Mouse (Mus musculus) G1E (cell line): Measurements from ENCODE around the gene Zfp282. TPM values are rescaled to one million over a fixed set of nuclear protein-coding genes. Genes with fewer than 3 reads are reported as not detected.

Experiments used
- ATAC-seq: 2 replicates; pipeline ENCODE4 v1.8.0; 2016; ENCODE audit warnings: mild to moderate bottlenecking; ENCODE audit not compliant: insufficient number of reproducible peaks, poor library complexity, low FRiP score, severe bottlenecking; ENCODE audit errors: extremely low read depth
- DNase-seq: peaks from one replicate; pipeline ENCODE4 v3.0.0; 2012; ENCODE audit warnings: low spot score
- H3K27me3 ChIP-seq: 2 replicates; pipeline ENCODE4 v1.6.1; 2012; ENCODE audit warnings: mild to moderate bottlenecking, low read length, inconsistent platforms; ENCODE audit not compliant: insufficient read depth
- H3K36me3 ChIP-seq: replicated peaks from 2 replicates; pipeline ENCODE3; 2012; ENCODE audit warnings: mild to moderate bottlenecking, inconsistent platforms
- H3K4me1 ChIP-seq: 2 replicates; pipeline ENCODE4 v1.6.1; 2012; ENCODE audit warnings: low read depth, low read length, inconsistent platforms, mixed read lengths; ENCODE audit not compliant: insufficient read depth
- H3K4me3 ChIP-seq: 2 replicates; pipeline ENCODE4 v1.5.1; 2012; ENCODE audit warnings: low read depth, mild to moderate bottlenecking, inconsistent platforms, low read length, moderate library complexity, mixed read lengths
- H3K9me3 ChIP-seq: replicated peaks from 2 replicates; pipeline ENCODE4 v1.6.1; 2012; ENCODE audit warnings: inconsistent platforms
- CTCF ChIP-seq: IDR thresholded peaks from 2 replicates; pipeline ENCODE4 v1.5.1; 2012; ENCODE audit warnings: low read depth, low read length, inconsistent platforms, mixed read lengths
- GATA1 ChIP-seq: IDR thresholded peaks from 2 replicates; pipeline ENCODE4 v1.6.1; 2012; ENCODE audit warnings: borderline replicate concordance, low read length, inconsistent platforms, mixed read lengths
- GATA2 ChIP-seq: IDR thresholded peaks from 2 replicates; pipeline ENCODE4 v1.6.1; 2012; ENCODE audit warnings: low read depth, low read length, inconsistent platforms, borderline replicate concordance
- POLR2AphosphoS5 ChIP-seq: IDR thresholded peaks from 2 replicates; pipeline ENCODE4 v1.6.1; 2012; ENCODE audit warnings: low read depth, low read length, inconsistent platforms; ENCODE audit not compliant: insufficient replicate concordance
- TAL1 ChIP-seq: conservative IDR thresholded peaks from 2 replicates; pipeline ENCODE4 v1.6.1; 2012; ENCODE audit warnings: low read depth, low read length, inconsistent platforms, mixed read lengths
- polyA plus RNA-seq: library from polyadenylated mRNA; stranded (reverse); fragments of >175 nt; gene quantifications from 2 replicates; pipeline ENCODE4 v1.2.3, GENCODE M21; 2012
- total RNA-seq, 2 experiments: library from RNA; stranded (forward) in 1 of 2; stranded (reverse) in 1 of 2; fragments of 200-1000 nt in 1 of 2; fragments of >200 nt in 1 of 2; fragmentation: Nextera tagmentation in 1 of 2; gene quantifications; 2 replicates each; pipeline ENCODE4 v1.2.3; 2014 to 2017

Gene Zfp282
- total and polyA plus RNA-seq, 3 experiments, result 13.3 to 24.6 (median 14.3) TPM

GRCm38 (mm10) chr6:47909007-47909406 lies 32.0 kb downstream of the Zfp282 start:
- Histone ChIP-seq H3K4me1 (peaks cover 4% of the 10 kb centered on the region), H3K36me3 (peaks cover 47% of the 10 kb centered on the region), H3K4me3 (no peak overlapping the region), H3K27me3 (no peaks in the 10 kb centered on the region), H3K9me3 (peaks cover 13% of the 10 kb centered on the region)
- TF ChIP-seq POLR2AphosphoS5 (no peak), CTCF (no peak), GATA2 (no peak), TAL1 (no peak), GATA1 (no peak)
- DNase-seq (no peak), ATAC-seq (no peak)

- TF ChIP-seq CTCF, result no peak
- no peak for TF ChIP-seq GATA1
- DNase-seq, result no peak
- no peak for ATAC-seq
- Histone ChIP-seq H3K9me3 (no peaks in the 10 kb centered on the region), H3K4me1 (peaks cover 4% of the 10 kb centered on the region), H3K36me3 (peaks cover 20% of the 10 kb centered on the region), H3K27me3 (no peaks in the 10 kb centered on the region), H3K4me3 (no peak overlapping the region)
Observed at GRCm38 (mm10) chr6:47911650-47912049, 34.6 kb downstream of the Zfp282 start.

DNA sequence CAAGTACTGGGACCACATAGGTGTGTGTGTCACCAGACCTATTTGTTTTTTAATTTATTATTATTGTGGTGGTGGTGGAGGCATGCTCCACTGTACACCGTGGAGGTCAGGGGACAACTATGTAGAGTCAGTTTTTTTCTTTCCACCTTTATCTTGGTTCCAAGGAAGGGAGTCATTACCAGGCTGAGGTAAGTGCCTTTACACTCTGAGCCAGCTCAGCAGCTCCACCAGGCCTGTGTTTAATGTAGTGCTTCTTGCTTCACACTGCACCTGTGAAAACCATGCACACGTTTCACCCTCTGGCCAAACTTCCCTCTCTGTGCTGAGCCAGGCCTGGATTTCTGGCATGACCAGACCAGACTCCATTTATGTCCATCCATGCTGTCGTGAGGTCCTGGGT lies 36.0 kb downstream of the Zfp282 start:
- ATAC-seq, result no peak
- peaks cover 9% of the 10 kb centered on the region for H3K4me1 ChIP-seq
- DNase-seq, result no peak
- H3K36me3 ChIP-seq, result peaks cover 8% of the 10 kb centered on the region
- H3K9me3 ChIP-seq, result no peaks in the 10 kb centered on the region
- no peak overlapping the region for H3K4me3 ChIP-seq
- TF ChIP-seq GATA1 (no peak), POLR2AphosphoS5 (no peak), TAL1 (no peak), GATA2 (no peak), CTCF (no peak)
- no peaks in the 10 kb centered on the region for H3K27me3 ChIP-seq

DNA sequence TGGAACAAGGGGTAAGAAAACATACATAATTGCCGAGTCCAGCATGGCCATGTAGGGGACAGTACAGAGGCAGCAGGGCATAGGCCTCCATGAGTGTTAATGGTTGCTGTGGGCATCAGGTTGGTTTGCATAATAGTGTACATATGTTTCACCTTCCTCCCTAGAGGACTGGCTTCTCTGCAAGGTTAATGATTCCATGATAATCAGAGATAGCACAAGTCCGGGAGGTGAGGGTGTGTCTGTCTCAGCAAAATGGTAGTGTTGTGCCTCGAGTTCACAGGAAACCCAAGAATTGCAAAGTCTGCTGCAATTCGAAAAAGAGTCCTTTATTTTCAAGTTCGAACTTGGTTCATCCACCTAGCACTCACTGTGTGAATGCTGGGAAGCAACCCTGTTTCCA lies 40.0 kb downstream of the Zfp282 start:
- ATAC-seq (no peak), DNase-seq (no peak)
- Histone ChIP-seq H3K9me3 (no peaks in the 10 kb centered on the region), H3K4me3 (no peak overlapping the region), H3K27me3 (no peaks in the 10 kb centered on the region), H3K36me3 (peaks cover 3% of the 10 kb centered on the region), H3K4me1 (peaks cover 33% of the 10 kb centered on the region)
- TF ChIP-seq GATA2, result no peak
- TF ChIP-seq CTCF, result no peak
- TF ChIP-seq TAL1, result no peak

DNA sequence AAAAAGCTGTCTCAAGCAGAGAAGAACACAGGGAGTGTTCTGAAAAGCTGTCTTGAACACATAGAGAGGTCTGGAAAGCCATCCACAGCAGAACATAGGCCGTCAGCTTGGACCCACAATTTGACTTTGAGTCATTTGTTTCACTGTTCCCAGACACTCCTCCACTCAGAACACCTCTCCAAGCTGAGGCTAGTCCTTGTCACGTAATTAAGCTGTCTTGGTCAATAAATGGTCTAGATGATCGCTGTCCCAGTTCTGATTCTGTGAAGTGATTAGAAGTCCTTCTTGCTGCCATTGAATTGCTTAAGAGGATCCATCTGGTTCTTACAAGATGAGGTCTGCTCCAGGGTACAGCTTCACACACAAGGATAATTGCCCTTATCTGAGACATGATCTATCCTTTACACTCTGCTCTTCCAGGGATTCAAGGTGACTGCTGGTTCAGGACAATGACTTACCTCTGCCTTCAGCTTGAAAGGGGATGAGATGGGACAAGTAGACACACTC lies 41.8 kb downstream of the Zfp282 start:
- no peak for DNase-seq
- Histone ChIP-seq H3K36me3 (peaks cover 11% of the 10 kb centered on the region), H3K27me3 (no peaks in the 10 kb centered on the region), H3K4me1 (peaks cover 37% of the 10 kb centered on the region), H3K4me3 (no peak overlapping the region), H3K9me3 (no peaks in the 10 kb centered on the region)
- no peak for ATAC-seq
- TF ChIP-seq POLR2AphosphoS5, result no peak
- TF ChIP-seq GATA1, result no peak
- no peak for TF ChIP-seq TAL1
- no peak for TF ChIP-seq CTCF
- no peak for TF ChIP-seq GATA2

- Histone ChIP-seq H3K27me3 (no peaks in the 10 kb centered on the region), H3K4me1 (peaks cover 37% of the 10 kb centered on the region)
- 0 out of 2 replicates have a peak, but pooled peaks have one; percentile 15 for ATAC-seq
Observed at GRCm38 (mm10) chr6:47919646-47920446, 42.8 kb downstream of the Zfp282 start.

More at GRCm38 (mm10) chr6:47919646-47920446, 42.8 kb downstream of the Zfp282 start:
- peaks cover 11% of the 10 kb centered on the region for H3K36me3 ChIP-seq
- DNase-seq, result no peak
- H3K9me3 ChIP-seq, result no peaks in the 10 kb centered on the region
- no peak for TF ChIP-seq GATA1
- TF ChIP-seq GATA2, result no peak
- no peak for TF ChIP-seq CTCF
- no peak for TF ChIP-seq TAL1
- TF ChIP-seq POLR2AphosphoS5, result no peak
- peak overlapping the region; percentile 87 for H3K4me3 ChIP-seq
